Mouse (Mus musculus) midbrain, postnatal 0 days (tissue): ENCODE results near the gene Kbtbd12. TPM values are rescaled to one million over a fixed set of nuclear protein-coding genes. Genes with fewer than 3 reads are reported as not detected.
A peak's percentile ranks its signal among the peaks of the same experiment; 100 is the strongest.

Experiments
- ATAC-seq: fragments of 200-750 bp; cut with Nextera tagmentation; 2 replicates; pipeline ENCODE4 v1.8.0; 2017; ENCODE audit warnings: moderate number of reproducible peaks, mild to moderate bottlenecking, moderate TSS enrichment, moderate library complexity; ENCODE audit not compliant: low FRiP score
- DNase-seq: peaks from one replicate; pipeline ENCODE4 v3.0.0-alpha.2; 2015; ENCODE audit warnings: low spot score
- H3K27ac ChIP-seq: fragments of 300-500 bp; sonication (generic); 2 replicates; pipeline ENCODE4 v1.5.1; 2014; ENCODE audit warnings: low read depth, mild to moderate bottlenecking, low read length, mixed read lengths
- H3K27me3 ChIP-seq: fragments of 300-500 bp; sonication (generic); 2 replicates; pipeline ENCODE4 v1.6.1; 2014; ENCODE audit warnings: low read length, control low read depth, mixed read lengths; ENCODE audit not compliant: insufficient read depth
- H3K36me3 ChIP-seq: fragments of 300-500 bp; sonication (generic); 2 replicates; pipeline ENCODE4 v1.6.1; 2014; ENCODE audit warnings: low read length, control low read depth, mixed read lengths; ENCODE audit not compliant: insufficient read depth
- H3K4me1 ChIP-seq: fragments of 300-500 bp; sonication (generic); 2 replicates; pipeline ENCODE4 v1.6.1; 2014; ENCODE audit warnings: mild to moderate bottlenecking, control low read depth, antibody characterized with exemption, low read length, mixed read lengths; ENCODE audit not compliant: insufficient read depth
- H3K4me2 ChIP-seq: fragments of 300-500 bp; sonication (generic); 2 replicates; pipeline ENCODE4 v1.6.1; 2014; ENCODE audit warnings: low read depth, mild to moderate bottlenecking, low read length, mixed read lengths; ENCODE audit not compliant: poor library complexity, severe bottlenecking
- H3K4me3 ChIP-seq: fragments of 300-500 bp; sonication (generic); 2 replicates; pipeline ENCODE4 v1.5.1; 2014; ENCODE audit warnings: low read depth, mild to moderate bottlenecking, low read length, moderate library complexity
- H3K9ac ChIP-seq: fragments of 300-500 bp; sonication (generic); replicated peaks from 2 replicates; pipeline ENCODE4 v1.6.1; 2014; ENCODE audit warnings: mild to moderate bottlenecking, low read length, moderate library complexity, mixed read lengths; ENCODE audit not compliant: poor library complexity, severe bottlenecking
- H3K9me3 ChIP-seq: fragments of 300-500 bp; sonication (generic); 2 replicates; pipeline ENCODE4 v1.6.1; 2016; ENCODE audit warnings: low read length, control low read depth
- CTCF ChIP-seq: IDR thresholded peaks from 2 replicates; pipeline ENCODE4 v1.5.1; 2016; ENCODE audit warnings: antibody characterized with exemption, mild to moderate bottlenecking
- WGBS: fragments of 180-500 bp; shearing (Covaris S2); extraction: QIAGEN DNeasy Blood & Tissue Kit; methylation state at CpG from one replicate; pipeline ENCODE4 v1.1.7; 2014; 5-methylcytosine and 5-hydroxymethylcytosine counted together
- polyA plus RNA-seq: library from polyadenylated mRNA; unstranded; fragments of >200 nt; fragmentation: Nextera tagmentation; extraction: Ambion mirVana; gene quantifications from 2 replicates; pipeline ENCODE4 v1.2.1, GENCODE M21; 2015
- total RNA-seq: library from RNA; depleted of rRNA; stranded (reverse); fragments of >200 nt; gene quantifications from 2 replicates; pipeline ENCODE4 v1.2.3, GENCODE M21; 2014

Kbtbd12 gene
- total and polyA plus RNA-seq, 2 experiments from 2014 or later: 0.16 to 0.25 TPM

GRCm38 (mm10) chr6:88592367-88592766 lies 45.4 kb downstream of the Kbtbd12 start:
- Histone ChIP-seq H3K4me1 (no peaks in the 10 kb centered on the region), H3K4me2 (no peak overlapping the region), H3K4me3 (no peak overlapping the region), H3K36me3 (no peaks in the 10 kb centered on the region), H3K9me3 (no peaks in the 10 kb centered on the region), H3K9ac (no peak overlapping the region), H3K27me3 (no peaks in the 10 kb centered on the region), H3K27ac (no peak overlapping the region)
- DNase-seq (no peak), ATAC-seq (no peak)
- 93% methylated on average over 6 of the region's 6 CpGs for WGBS
- no peak for TF ChIP-seq CTCF

GRCm38 (mm10) chr6:88590231-88590630 lies 47.5 kb downstream of the Kbtbd12 start:
- Histone ChIP-seq H3K27me3 (no peaks in the 10 kb centered on the region), H3K9me3 (no peaks in the 10 kb centered on the region), H3K9ac (no peak overlapping the region), H3K36me3 (no peaks in the 10 kb centered on the region), H3K4me2 (no peak overlapping the region), H3K4me3 (no peak overlapping the region), H3K4me1 (no peaks in the 10 kb centered on the region), H3K27ac (no peak overlapping the region)
- 91% methylated on average over 4 of the region's 4 CpGs for WGBS
- ATAC-seq (no peak), DNase-seq (no peak)
- no peak for TF ChIP-seq CTCF

- no peak overlapping the region for H3K9ac ChIP-seq
- DNase-seq: peak; percentile 92
- H3K36me3 ChIP-seq: no peaks in the 10 kb centered on the region
- H3K27ac ChIP-seq: no peak overlapping the region
- no peak overlapping the region for H3K4me2 ChIP-seq
- H3K9me3 ChIP-seq: no peaks in the 10 kb centered on the region
- H3K4me1 ChIP-seq: no peaks in the 10 kb centered on the region
- no peaks in the 10 kb centered on the region for H3K27me3 ChIP-seq
- TF ChIP-seq CTCF: peak; percentile 81
- no peak overlapping the region for H3K4me3 ChIP-seq
- ATAC-seq: no peak
- 18% methylated on average over 5 of the region's 5 CpGs for WGBS
Observed at GRCm38 (mm10) chr6:88589517-88589916, 48.2 kb downstream of the Kbtbd12 start.

DNA sequence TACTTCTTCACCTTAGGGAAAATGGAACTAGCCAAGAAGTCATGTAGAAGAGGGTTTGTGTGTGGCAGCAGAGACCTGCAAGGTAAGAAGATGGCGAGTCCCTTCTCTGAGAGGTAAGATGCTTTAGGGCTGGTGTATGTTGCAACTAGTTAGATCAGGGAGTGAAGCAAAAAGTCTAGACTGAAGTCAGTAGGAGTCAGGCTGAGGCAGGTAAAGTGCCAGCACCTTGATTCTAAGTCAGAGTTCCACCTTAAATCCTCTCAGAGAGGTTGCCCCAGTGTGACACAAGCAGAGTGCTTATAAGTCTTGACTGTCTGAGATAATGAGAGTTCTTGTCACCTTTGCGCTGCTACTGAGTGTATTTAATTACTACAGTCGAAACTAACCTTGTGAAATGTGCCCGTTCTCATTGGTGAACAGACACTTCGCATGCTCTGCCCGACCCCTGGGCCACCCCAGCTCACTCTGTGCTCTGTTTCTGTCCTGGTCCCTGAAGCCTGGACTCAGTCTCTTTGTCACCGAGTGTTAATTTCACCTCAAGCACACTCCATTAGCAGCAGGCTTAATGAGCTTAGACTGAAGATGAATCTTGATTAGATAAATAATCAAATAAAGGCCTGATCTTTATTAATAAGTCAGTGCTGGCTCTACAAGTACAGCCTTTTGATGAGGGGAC lies 49.0 kb downstream of the Kbtbd12 start:
- ATAC-seq (no peak), DNase-seq (no peak)
- WGBS: 66% methylated on average over 7 of the region's 7 CpGs

DNA sequence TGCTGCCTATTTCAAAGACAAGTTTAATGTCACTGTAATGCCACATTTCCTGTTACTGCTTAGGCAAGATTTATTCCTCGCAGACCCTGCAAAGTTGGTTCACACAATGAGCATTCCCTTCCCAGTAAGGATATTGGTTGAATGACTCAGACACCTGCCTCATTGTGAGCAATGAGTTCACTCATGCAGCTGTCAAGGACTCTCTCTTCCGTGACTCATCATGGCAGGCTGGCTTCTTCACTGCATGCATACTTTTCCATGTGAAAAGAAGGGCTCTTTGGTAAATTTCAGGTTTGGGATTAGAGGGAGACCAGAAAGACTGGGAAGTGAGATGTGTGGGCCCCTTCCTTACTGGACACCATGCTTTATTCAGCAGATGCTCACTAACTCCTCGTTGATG lies 50.7 kb downstream of the Kbtbd12 start:
- ATAC-seq (no peak), DNase-seq (no peak)
- no peaks in the 10 kb centered on the region for H3K4me1 ChIP-seq
- WGBS: 68% methylated on average over 3 of the region's 3 CpGs
- no peak overlapping the region for H3K27ac ChIP-seq
- no peaks in the 10 kb centered on the region for H3K36me3 ChIP-seq
- H3K4me2 ChIP-seq: no peak overlapping the region
- H3K9me3 ChIP-seq: no peaks in the 10 kb centered on the region
- H3K27me3 ChIP-seq: no peaks in the 10 kb centered on the region
- H3K4me3 ChIP-seq: no peak overlapping the region
- no peak overlapping the region for H3K9ac ChIP-seq
- no peak for TF ChIP-seq CTCF

More for the DNA sequence above, 49.0 kb downstream of the Kbtbd12 start:
- Histone ChIP-seq H3K27ac (no peak overlapping the region), H3K4me1 (no peaks in the 10 kb centered on the region), H3K36me3 (no peaks in the 10 kb centered on the region), H3K27me3 (no peaks in the 10 kb centered on the region), H3K9me3 (no peaks in the 10 kb centered on the region), H3K4me2 (no peak overlapping the region), H3K4me3 (no peak overlapping the region), H3K9ac (no peak overlapping the region)
- no peak for TF ChIP-seq CTCF

DNA sequence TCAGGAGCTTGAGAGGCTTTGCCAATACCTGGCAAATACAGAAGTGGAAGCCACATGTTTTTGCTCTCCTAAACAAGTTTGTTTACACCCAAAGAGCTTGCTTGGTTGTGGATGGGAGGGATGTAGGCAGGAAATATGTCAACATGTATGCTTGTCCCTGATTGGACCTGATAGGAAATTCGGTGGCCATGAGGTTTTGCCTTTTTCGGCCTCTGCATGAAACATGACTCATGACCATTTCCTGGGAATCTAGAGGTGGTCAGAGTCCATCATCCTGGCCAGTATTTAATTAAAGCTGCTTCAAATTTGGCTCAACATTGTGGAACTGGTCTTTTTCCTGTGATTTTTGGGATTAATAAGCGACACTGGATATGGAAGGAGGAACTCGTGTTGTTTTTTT lies 53.8 kb downstream of the Kbtbd12 start:
- ATAC-seq: no peak
- Histone ChIP-seq H3K9ac (no peak overlapping the region), H3K4me1 (no peaks in the 10 kb centered on the region), H3K9me3 (no peaks in the 10 kb centered on the region), H3K4me2 (no peak overlapping the region), H3K27me3 (no peaks in the 10 kb centered on the region), H3K27ac (no peak overlapping the region), H3K4me3 (no peak overlapping the region), H3K36me3 (no peaks in the 10 kb centered on the region)
- no peak for TF ChIP-seq CTCF
- DNase-seq: no peak
- 86% methylated on average over 4 of the region's 4 CpGs for WGBS
